Mouse (Mus musculus) lung, adult 2 months (tissue): ENCODE measurements around the gene Prkca. TPM values are rescaled to one million over a fixed set of nuclear protein-coding genes. Genes with fewer than 3 reads are reported as not detected.

Source experiments
- DNase-seq: peaks from one replicate; pipeline ENCODE4 v3.0.0; 2022
- H3K4me1 ChIP-seq: fragments of 200-500 bp; 2 replicates; pipeline ENCODE4 v1.6.1; 2011; ENCODE audit warnings: low read length; ENCODE audit not compliant: control insufficient read depth, insufficient read depth
- H3K4me3 ChIP-seq: fragments of 200-500 bp; replicated peaks from 2 replicates; pipeline ENCODE3; 2011; ENCODE audit warnings: low read depth, mild to moderate bottlenecking, control low read depth, low read length; ENCODE audit errors: extremely low read depth
- CTCF ChIP-seq: fragments of 200-500 bp; IDR thresholded peaks from 2 replicates; pipeline ENCODE4 v1.5.1; 2011; ENCODE audit warnings: mild to moderate bottlenecking, low read length, control low read depth; ENCODE audit not compliant: insufficient read depth
- POLR2A ChIP-seq: fragments of 200-500 bp; IDR thresholded peaks from 2 replicates; pipeline ENCODE4 v1.6.1; 2011; ENCODE audit warnings: low read depth, mild to moderate bottlenecking, control low read depth, low read length, borderline replicate concordance; ENCODE audit errors: extremely low read depth
- WGBS: fragments of 180-500 bp; shearing (Covaris S2); methylation state at CpG from one replicate; pipeline ENCODE4 v1.1.7; 2018; 5-methylcytosine and 5-hydroxymethylcytosine counted together
- polyA plus RNA-seq: library from polyadenylated mRNA; depleted of rRNA; stranded (reverse); fragments of >200 nt; gene quantifications from 2 replicates; pipeline ENCODE4 v1.2.3, GENCODE M21; 2012

The Prkca gene
- polyA plus RNA-seq, 1 experiment = 13.5 TPM

DNA sequence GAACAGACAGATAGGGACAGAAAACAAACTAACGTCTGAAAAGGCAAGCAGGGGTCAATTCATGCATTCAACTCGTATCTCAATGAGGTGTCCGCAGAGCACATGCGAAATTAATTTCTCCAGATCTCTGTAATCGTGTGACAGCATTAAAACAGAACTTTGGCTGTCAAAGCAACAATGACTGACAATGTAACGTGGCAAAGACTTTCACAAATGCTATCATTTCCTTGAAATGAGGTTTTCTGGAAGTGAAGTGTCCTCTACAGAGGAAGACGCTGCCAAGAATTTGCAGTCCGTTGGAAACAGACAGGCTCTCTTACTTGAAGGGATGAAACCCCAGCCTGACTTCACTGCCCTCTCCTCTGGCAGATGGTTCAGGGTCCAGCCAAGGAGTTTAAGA lies 85.8 kb downstream of the Prkca start:
- Histone ChIP-seq H3K4me1 (peaks cover 14% of the 10 kb centered on the region), H3K4me3 (no peak overlapping the region)
- TF ChIP-seq CTCF (no peak), POLR2A (no peak)
- 53% methylated on average over 8 of the region's 8 CpGs for WGBS
- DNase-seq = no peak

GRCm38 (mm10) chr11:108254681-108255080 lies 89.0 kb downstream of the Prkca start:
- 48% methylated on average over 5 of the region's 5 CpGs for WGBS
- H3K4me3 ChIP-seq = no peak overlapping the region
- TF ChIP-seq POLR2A (no peak), CTCF (no peak)
- peaks cover 15% of the 10 kb centered on the region for H3K4me1 ChIP-seq
- no peak for DNase-seq

DNA sequence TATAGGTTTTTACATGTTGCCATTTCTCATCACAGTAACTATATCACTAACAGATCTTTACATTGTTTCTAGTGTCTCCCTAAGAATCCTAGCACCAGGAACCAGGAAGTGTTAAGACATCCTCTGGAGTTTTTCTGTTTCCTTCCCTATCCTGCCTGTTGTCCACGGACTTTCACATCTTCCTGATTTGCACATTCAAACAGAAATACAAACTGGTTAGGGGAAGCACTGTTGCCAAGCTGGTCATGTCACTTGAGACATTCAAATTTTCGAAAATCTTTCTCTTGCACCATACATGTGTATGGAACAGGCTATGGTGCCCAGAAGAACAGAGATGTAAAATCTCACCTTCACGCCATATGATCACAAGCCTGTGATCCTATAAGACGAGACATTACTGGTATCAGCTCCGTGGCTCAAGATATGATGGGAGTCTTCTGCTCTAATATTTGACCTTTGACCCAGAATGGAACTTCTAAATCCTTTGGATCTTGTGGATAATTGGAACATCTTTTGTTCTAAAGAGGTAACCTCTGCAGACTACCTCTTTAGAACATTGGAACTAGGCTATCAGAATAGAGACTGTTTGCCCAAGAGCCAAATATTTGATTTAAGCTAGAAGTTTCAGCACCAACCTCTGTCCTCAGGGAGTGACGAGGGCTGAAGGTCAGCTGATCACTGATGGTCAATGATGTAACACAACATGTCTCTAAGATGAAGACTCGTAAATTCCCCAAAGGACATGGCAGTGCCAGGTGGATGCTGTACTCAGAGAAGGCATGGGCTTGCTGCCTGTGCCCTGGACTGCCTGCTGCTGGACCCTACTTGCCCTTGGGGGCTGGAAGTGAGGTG lies 91.6 kb downstream of the Prkca start:
- DNase-seq = no peak
- WGBS = 77% methylated on average over 7 of the region's 7 CpGs
- TF ChIP-seq POLR2A (no peak), CTCF (no peak)
- H3K4me3 ChIP-seq = no peak overlapping the region
- peaks cover 2% of the 10 kb centered on the region; the same call in 1 of the 2 replicates for H3K4me1 ChIP-seq

GRCm38 (mm10) chr11:108250829-108251637 lies 92.7 kb downstream of the Prkca start:
- no peak for DNase-seq
- WGBS = 39% methylated on average over 13 of the region's 13 CpGs
- peaks cover 2% of the 10 kb centered on the region; the same call in 1 of the 2 replicates for H3K4me1 ChIP-seq
- no peak overlapping the region for H3K4me3 ChIP-seq
- no peak for TF ChIP-seq CTCF
- TF ChIP-seq POLR2A = no peak

GRCm38 (mm10) chr11:108250146-108250635 lies 93.5 kb downstream of the Prkca start:
- H3K4me1 ChIP-seq = peaks cover 2% of the 10 kb centered on the region; the same call in 1 of the 2 replicates
- H3K4me3 ChIP-seq = no peak overlapping the region
- TF ChIP-seq POLR2A (no peak), CTCF (no peak)
- 37% methylated on average over 1 of the region's 1 CpGs for WGBS
- DNase-seq = no peak

DNA sequence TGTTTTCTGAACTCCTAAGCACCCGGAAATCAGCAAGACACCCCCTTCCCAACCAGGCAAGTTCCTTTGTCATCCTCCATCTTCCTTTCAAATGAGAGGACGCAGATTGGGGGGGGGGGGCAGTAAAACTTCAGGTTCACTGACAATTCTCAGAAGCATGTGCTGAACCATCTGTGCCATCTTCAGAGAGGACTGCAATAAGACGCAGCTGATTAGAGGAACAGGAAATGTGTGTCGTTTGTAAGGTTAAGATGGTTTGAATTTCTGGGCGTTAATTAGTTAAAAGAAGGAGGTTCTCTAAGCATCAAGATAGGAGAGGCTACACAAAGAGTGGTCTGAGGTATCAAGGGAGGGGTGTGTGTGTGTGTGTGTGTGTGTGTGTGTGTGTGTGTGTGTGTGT lies 94.2 kb downstream of the Prkca start:
- TF ChIP-seq CTCF (no peak), POLR2A (no peak)
- 57% methylated on average over 5 of the region's 5 CpGs for WGBS
- no peak overlapping the region for H3K4me3 ChIP-seq
- H3K4me1 ChIP-seq = peaks cover 2% of the 10 kb centered on the region; the same call in 1 of the 2 replicates
- DNase-seq = no peak

- DNase-seq = no peak
- 86% methylated on average over 3 of the region's 3 CpGs for WGBS
- H3K4me3 ChIP-seq = no peak overlapping the region
- H3K4me1 ChIP-seq = peaks cover 2% of the 10 kb centered on the region; the same call in 1 of the 2 replicates
- no peak for TF ChIP-seq CTCF
- no peak for TF ChIP-seq POLR2A
Measured at GRCm38 (mm10) chr11:108249047-108249403, 94.7 kb downstream of the Prkca start.

GRCm38 (mm10) chr11:108248218-108249046 lies 95.3 kb downstream of the Prkca start:
- WGBS = 38% methylated on average over 12 of the region's 12 CpGs
- DNase-seq = no peak
- Histone ChIP-seq H3K4me3 (no peak overlapping the region), H3K4me1 (peaks cover 2% of the 10 kb centered on the region; the same call in 1 of the 2 replicates)
- TF ChIP-seq CTCF (no peak), POLR2A (no peak)

GRCm38 (mm10) chr11:108247121-108247863 lies 96.4 kb downstream of the Prkca start:
- WGBS = 90% methylated on average over 10 of the region's 10 CpGs
- TF ChIP-seq POLR2A = no peak
- no peak for TF ChIP-seq CTCF
- Histone ChIP-seq H3K4me1 (peaks cover 2% of the 10 kb centered on the region; the same call in 1 of the 2 replicates), H3K4me3 (no peak overlapping the region)
- DNase-seq = no peak
